Mouse (Mus musculus) myocyte (in vitro differentiated cells): ENCODE results near the gene Dlg2. TPM values are rescaled to one million over a fixed set of nuclear protein-coding genes. Genes with fewer than 3 reads are reported as not detected.

Source experiments
- H3K27me3 ChIP-seq: one replicate; pipeline ENCODE4 v1.6.1; 2011; ENCODE audit not compliant: control insufficient read depth, insufficient read depth, insufficient read length
- H3K36me3 ChIP-seq: one replicate; pipeline ENCODE4 v1.6.1; 2011; ENCODE audit not compliant: control insufficient read depth, insufficient read depth
- H3K4me2 ChIP-seq: one replicate; pipeline ENCODE4 v1.6.1; 2011; ENCODE audit warnings: low read depth, control low read depth
- H3K4me3 ChIP-seq: one replicate; pipeline ENCODE4 v1.5.1; 2011; ENCODE audit warnings: mild to moderate bottlenecking, control low read depth, moderate library complexity
- H3K79me2 ChIP-seq: one replicate; pipeline ENCODE4 v1.6.1; 2011; ENCODE audit not compliant: control insufficient read depth, insufficient read depth
- H3ac ChIP-seq: one replicate; pipeline ENCODE4 v1.6.1; 2011; ENCODE audit not compliant: control insufficient read depth, insufficient read length
- CEBPB ChIP-seq: IDR thresholded peaks from 2 replicates; pipeline ENCODE4 v1.6.1; 2011; ENCODE audit warnings: mild to moderate bottlenecking, moderate library complexity; ENCODE audit not compliant: poor library complexity, insufficient read depth, severe bottlenecking
- E2F4 ChIP-seq: IDR thresholded peaks from one replicate; pipeline ENCODE4 v1.6.1; 2011; ENCODE audit warnings: mild to moderate bottlenecking, control low read depth, moderate library complexity; ENCODE audit not compliant: insufficient read depth
- MAX ChIP-seq: IDR thresholded peaks from one replicate; pipeline ENCODE4 v1.6.1; 2011; ENCODE audit warnings: low read depth, mild to moderate bottlenecking, control low read depth
- MYOD1 ChIP-seq, 3 experiments: IDR thresholded peaks; one replicate each; pipeline ENCODE4 v1.6.1; 2011; ENCODE audit warnings: control low read depth in 2 of 3, low read depth in 2 of 3, mild to moderate bottlenecking in 2 of 3, moderate library complexity in 1 of 3; ENCODE audit not compliant: insufficient read length in 2 of 3, control insufficient read depth in 1 of 3
- MYOG ChIP-seq, 3 experiments: IDR thresholded peaks; one replicate each; pipeline ENCODE4 v1.6.1; 2011; ENCODE audit warnings: control low read depth in 2 of 3, low read depth in 2 of 3, mild to moderate bottlenecking in 2 of 3; ENCODE audit not compliant: insufficient read length in 2 of 3, control insufficient read depth in 1 of 3, insufficient read depth in 1 of 3
- POLR2A ChIP-seq: IDR thresholded peaks from one replicate; pipeline ENCODE4 v1.6.1; 2011; ENCODE audit warnings: low read depth, mild to moderate bottlenecking, control low read depth, moderate library complexity; ENCODE audit not compliant: insufficient read length
- POLR2AphosphoS2 ChIP-seq: IDR thresholded peaks from one replicate; pipeline ENCODE4 v1.6.1; 2011; ENCODE audit warnings: low read depth, control low read depth; ENCODE audit not compliant: insufficient read length
- REST ChIP-seq: IDR thresholded peaks from one replicate; pipeline ENCODE4 v1.6.1; 2011; ENCODE audit warnings: mild to moderate bottlenecking, control low read depth, moderate library complexity; ENCODE audit not compliant: insufficient read depth, insufficient read length
- SRF ChIP-seq: IDR thresholded peaks from one replicate; pipeline ENCODE4 v1.6.1; 2011; ENCODE audit warnings: low read depth; ENCODE audit not compliant: control insufficient read depth, insufficient read length
- TCF12 ChIP-seq: IDR thresholded peaks from one replicate; pipeline ENCODE4 v1.6.1; 2011; ENCODE audit warnings: mild to moderate bottlenecking, control low read depth; ENCODE audit not compliant: poor library complexity, insufficient read depth, severe bottlenecking
- TCF3 ChIP-seq: IDR thresholded peaks from one replicate; pipeline ENCODE4 v1.6.1; 2011; ENCODE audit warnings: low read depth, control low read depth; ENCODE audit not compliant: insufficient read length
- USF1 ChIP-seq: IDR thresholded peaks from one replicate; pipeline ENCODE4 v1.6.1; 2011; ENCODE audit warnings: low read depth, mild to moderate bottlenecking, control low read depth, moderate library complexity
- polyA plus RNA-seq: library from polyadenylated mRNA; unstranded; fragments of >200 nt; fragmentation: generic; extraction: Trizol; gene quantifications from one replicate; pipeline ENCODE4 v1.2.1, GENCODE M21; 2012; ENCODE audit warnings: missing spikeins

Gene Dlg2
- polyA plus RNA-seq, 1 experiment = 0.65 TPM

- Histone ChIP-seq H3K79me2 (no peaks in the 10 kb centered on the region), H3ac (no peak overlapping the region), H3K4me3 (no peak overlapping the region), H3K27me3 (no peaks in the 10 kb centered on the region), H3K36me3 (no peaks in the 10 kb centered on the region), H3K4me2 (no peak overlapping the region)
- TF ChIP-seq CEBPB (no peak), POLR2AphosphoS2 (no peak), MAX (no peak), SRF (no peak), POLR2A (no peak), USF1 (no peak), TCF3 (no peak), TCF12 (no peak), MYOG (IDR thresholded peaks at IDR 0.05; ENCODE audit: control insufficient read depth in 1 of 3, insufficient read depth in 1 of 3, insufficient read length in 2 of 3, low read depth in 2 of 3) (no peak), REST (no peak)
Observed at GRCm38 (mm10) chr7:91383873-91384272, 907.4 kb downstream of the Dlg2 start.

- H3ac ChIP-seq = no peak overlapping the region
- TF ChIP-seq TCF12 = no peak
- no peak for TF ChIP-seq CEBPB
- TF ChIP-seq POLR2A = no peak
- no peak for TF ChIP-seq MYOG (IDR thresholded peaks at IDR 0.05; ENCODE audit: control insufficient read depth in 1 of 3, insufficient read depth in 1 of 3, insufficient read length in 2 of 3, low read depth in 2 of 3)
- no peak overlapping the region for H3K4me2 ChIP-seq
- H3K4me3 ChIP-seq = no peak overlapping the region
- no peaks in the 10 kb centered on the region for H3K79me2 ChIP-seq
- H3K36me3 ChIP-seq = no peaks in the 10 kb centered on the region
- no peaks in the 10 kb centered on the region for H3K27me3 ChIP-seq
Observed at GRCm38 (mm10) chr7:91389272-91389671, 912.8 kb downstream of the Dlg2 start.

- H3K79me2 ChIP-seq = no peaks in the 10 kb centered on the region
Observed at GRCm38 (mm10) chr7:91397827-91398226, 921.4 kb downstream of the Dlg2 start.

GRCm38 (mm10) chr7:91412109-91412508 lies 935.6 kb downstream of the Dlg2 start:
- H3K4me3 ChIP-seq = no peak overlapping the region
- H3K36me3 ChIP-seq = no peaks in the 10 kb centered on the region
- no peaks in the 10 kb centered on the region for H3K27me3 ChIP-seq
- no peak for TF ChIP-seq MYOG (IDR thresholded peaks at IDR 0.05; ENCODE audit: control insufficient read depth in 1 of 3, insufficient read depth in 1 of 3, insufficient read length in 2 of 3, low read depth in 2 of 3)
- no peak for TF ChIP-seq USF1
- no peak for TF ChIP-seq TCF12
- no peak for TF ChIP-seq POLR2A
- TF ChIP-seq TCF3 = no peak
- no peak overlapping the region for H3ac ChIP-seq
- no peaks in the 10 kb centered on the region for H3K79me2 ChIP-seq
- H3K4me2 ChIP-seq = no peak overlapping the region

More at GRCm38 (mm10) chr7:91397827-91398226, 921.4 kb downstream of the Dlg2 start:
- no peaks in the 10 kb centered on the region for H3K27me3 ChIP-seq
- H3K4me2 ChIP-seq = no peak overlapping the region
- no peak overlapping the region for H3K4me3 ChIP-seq
- H3K36me3 ChIP-seq = no peaks in the 10 kb centered on the region
- no peak overlapping the region for H3ac ChIP-seq
- TF ChIP-seq CEBPB (no peak), REST (no peak), E2F4 (no peak)

GRCm38 (mm10) chr7:91414150-91414549 lies 937.7 kb downstream of the Dlg2 start:
- Histone ChIP-seq H3K36me3 (no peaks in the 10 kb centered on the region), H3K79me2 (no peaks in the 10 kb centered on the region), H3ac (no peak overlapping the region), H3K4me3 (no peak overlapping the region), H3K27me3 (no peaks in the 10 kb centered on the region), H3K4me2 (no peak overlapping the region)
- TF ChIP-seq USF1 (no peak), E2F4 (no peak), REST (no peak), CEBPB (no peak), TCF3 (no peak), MYOD1 (IDR thresholded peaks at IDR 0.05; ENCODE audit: control insufficient read depth in 1 of 3, insufficient read length in 2 of 3, low read depth in 2 of 3) (no peak)

GRCm38 (mm10) chr7:91414749-91415148 lies 938.3 kb downstream of the Dlg2 start:
- Histone ChIP-seq H3K27me3 (no peaks in the 10 kb centered on the region), H3K4me2 (no peak overlapping the region), H3K79me2 (no peaks in the 10 kb centered on the region), H3K4me3 (no peak overlapping the region), H3ac (no peak overlapping the region), H3K36me3 (no peaks in the 10 kb centered on the region)
- TF ChIP-seq TCF3 (no peak), REST (no peak), TCF12 (no peak), CEBPB (no peak), MYOD1 (IDR thresholded peaks at IDR 0.05; ENCODE audit: control insufficient read depth in 1 of 3, insufficient read length in 2 of 3, low read depth in 2 of 3) (no peak), SRF (no peak), E2F4 (no peak), POLR2AphosphoS2 (no peak), POLR2A (no peak), MAX (no peak), USF1 (no peak), MYOG (IDR thresholded peaks at IDR 0.05; ENCODE audit: control insufficient read depth in 1 of 3, insufficient read depth in 1 of 3, insufficient read length in 2 of 3, low read depth in 2 of 3) (no peak)
